12 mouse cellular contexts compared by ENCODE assay signal in the genomic region with DNA sequence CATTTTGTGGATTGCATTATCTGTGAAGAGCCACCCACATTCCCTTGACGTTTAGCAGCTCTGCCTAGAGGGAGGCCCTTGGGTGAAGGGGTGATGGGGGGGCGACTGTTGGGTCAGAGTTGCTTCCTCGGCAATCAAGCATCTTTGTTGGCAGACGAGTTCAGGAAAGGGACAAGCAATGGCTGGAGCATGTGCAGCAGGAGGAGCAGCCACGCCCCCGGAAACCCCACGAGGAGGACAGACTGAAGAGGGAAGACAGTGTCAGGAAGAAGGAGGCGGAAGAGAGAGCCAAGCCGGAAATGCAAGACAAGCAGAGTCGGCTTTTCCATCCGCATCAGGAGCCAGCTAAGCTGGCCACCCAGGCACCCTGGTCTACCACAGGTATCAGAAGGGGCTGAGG.
A peak's percentile ranks its signal among the peaks of the same experiment; 100 is the strongest.
DNase-seq lines count a peak whose midpoint lies in the region; ATAC-seq and TF ChIP-seq lines count a peak whose summit lies in the region.
"Had no signal": no experiment of that assay in that cellular context is flagged by ENCODE, and none has a peak within 500 bp of the region (broad histone marks: within the 10 kb centered on the region; RNA-seq: fewer than 3 reads in every experiment).

No protein-coding gene starts in this region.

- H3K9me3 ChIP-seq in E14TG2a.4 (ENCODE audit: low read length): no peaks in the 10 kb centered on the region
- no peaks in the 10 kb centered on the region for H3K9me3 ChIP-seq in limb, embryonic 12.5 days
- H3K9me3 ChIP-seq in forebrain, embryonic 15.5 days: no peaks in the 10 kb centered on the region
- no peaks in the 10 kb centered on the region for H3K9me3 ChIP-seq in neural tube, embryonic 15.5 days (replicated peaks)
- no peaks in the 10 kb centered on the region for H3K9me3 ChIP-seq in forebrain, embryonic 11.5 days (ENCODE audit: control insufficient read depth, low read length)
- H3K9me3 ChIP-seq: limb, embryonic 15.5 days; midbrain, embryonic 15.5 days had no signal

- H3K4me1 ChIP-seq in E14TG2a.4 (replicated peaks; ENCODE audit: low read depth, low read length): peaks cover 74% of the 10 kb centered on the region
- peaks cover 37% of the 10 kb centered on the region for H3K4me1 ChIP-seq in limb, embryonic 12.5 days (replicated peaks)
- peaks cover 27% of the 10 kb centered on the region for H3K4me1 ChIP-seq in forebrain, embryonic 15.5 days
- H3K4me1 ChIP-seq in neural tube, embryonic 15.5 days: peaks cover 18% of the 10 kb centered on the region
- H3K4me1 ChIP-seq in forebrain, embryonic 11.5 days (replicated peaks; ENCODE audit: control insufficient read depth, insufficient read depth, low read length): peaks cover 10% of the 10 kb centered on the region; the same call in 1 of the 2 replicates

- WGBS in limb, embryonic 12.5 days: 68% methylated on average over 11 of the region's 11 CpGs
- WGBS in forebrain, embryonic 15.5 days: 80% methylated on average over 11 of the region's 11 CpGs
- 49% methylated on average over 11 of the region's 11 CpGs for WGBS in neural tube, embryonic 15.5 days
- 67% methylated on average over 11 of the region's 11 CpGs for WGBS in forebrain, embryonic 11.5 days

- no peak for TF ChIP-seq CTCF in E14TG2a.4 (conservative IDR thresholded peaks at IDR 0.05; ENCODE audit: low read length)

- no peak overlapping the region for H3K9ac ChIP-seq in limb, embryonic 12.5 days (replicated peaks)
- no peak overlapping the region for H3K9ac ChIP-seq in forebrain, embryonic 15.5 days (replicated peaks)
- no peak overlapping the region for H3K9ac ChIP-seq in neural tube, embryonic 15.5 days (replicated peaks)
- H3K9ac ChIP-seq in forebrain, embryonic 11.5 days (ENCODE audit: low read length): no peak overlapping the region
- H3K9ac ChIP-seq: limb, embryonic 15.5 days; midbrain, embryonic 15.5 days had no signal

- H3K36me3 ChIP-seq in E14TG2a.4 (ENCODE audit: insufficient read depth, low read length): 0 out of 2 replicates have a peak, but pooled peaks cover 11% of the 10 kb centered on the region
- H3K36me3 ChIP-seq in limb, embryonic 12.5 days: peaks cover 53% of the 10 kb centered on the region
- peaks cover 48% of the 10 kb centered on the region for H3K36me3 ChIP-seq in forebrain, embryonic 15.5 days
- H3K36me3 ChIP-seq in neural tube, embryonic 15.5 days: peaks cover 35% of the 10 kb centered on the region
- H3K36me3 ChIP-seq in forebrain, embryonic 11.5 days (ENCODE audit: control insufficient read depth, insufficient read depth, low read length): peaks cover 2% of the 10 kb centered on the region; the same call in 1 of the 2 replicates

- peak overlapping the region; percentile 60 for H3K4me3 ChIP-seq in E14TG2a.4 (replicated peaks; ENCODE audit: low read length)
- no peak overlapping the region for H3K4me3 ChIP-seq in limb, embryonic 12.5 days (replicated peaks)
- no peak overlapping the region for H3K4me3 ChIP-seq in forebrain, embryonic 15.5 days
- no peak overlapping the region for H3K4me3 ChIP-seq in neural tube, embryonic 15.5 days (replicated peaks)
- H3K4me3 ChIP-seq in forebrain, embryonic 11.5 days (ENCODE audit: low read depth, low read length): no peak overlapping the region
- H3K4me3 ChIP-seq: limb, embryonic 15.5 days; midbrain, embryonic 15.5 days had no signal

- peak; percentile 41 for DNase-seq in adrenal gland, postnatal 10 days
- no peak for DNase-seq in adrenal gland, adult 2 months
- peak; percentile 31 for DNase-seq in kidney, adult 18-20 months
- no peak for DNase-seq in forebrain, embryonic 11.5 days (ENCODE audit: low spot score)
- DNase-seq: cerebellum, adult 11 months; right cerebral cortex, postnatal 4 days had no signal

- ATAC-seq in limb, embryonic 12.5 days (ENCODE audit: insufficient number of reproducible peaks, insufficient read depth, low FRiP score, low TSS enrichment, low read depth): no peak
- ATAC-seq in forebrain, embryonic 15.5 days (replicated peaks): no peak
- ATAC-seq in neural tube, embryonic 15.5 days (ENCODE audit: low FRiP score): no peak
- no peak for ATAC-seq in forebrain, embryonic 11.5 days (replicated peaks; ENCODE audit: low FRiP score)
- ATAC-seq: midbrain, embryonic 15.5 days had no signal

- H3K4me2 ChIP-seq in limb, embryonic 12.5 days: no peak overlapping the region
- no peak overlapping the region for H3K4me2 ChIP-seq in forebrain, embryonic 15.5 days (replicated peaks)
- H3K4me2 ChIP-seq in neural tube, embryonic 15.5 days: no peak overlapping the region
- no peak overlapping the region for H3K4me2 ChIP-seq in forebrain, embryonic 11.5 days (ENCODE audit: low read depth, low read length, severe bottlenecking)
- H3K4me2 ChIP-seq: limb, embryonic 15.5 days; midbrain, embryonic 15.5 days had no signal

- H3K27me3 ChIP-seq in E14TG2a.4 (ENCODE audit: insufficient read depth, low read length): no peaks in the 10 kb centered on the region
- H3K27me3 ChIP-seq in limb, embryonic 12.5 days: no peaks in the 10 kb centered on the region
- no peaks in the 10 kb centered on the region for H3K27me3 ChIP-seq in forebrain, embryonic 15.5 days
- H3K27me3 ChIP-seq in neural tube, embryonic 15.5 days (replicated peaks): no peaks in the 10 kb centered on the region
- no peaks in the 10 kb centered on the region for H3K27me3 ChIP-seq in forebrain, embryonic 11.5 days (ENCODE audit: control insufficient read depth, insufficient read depth, low read length)
- H3K27me3 ChIP-seq: limb, embryonic 15.5 days; midbrain, embryonic 15.5 days had no signal

- H3K27ac ChIP-seq in limb, embryonic 12.5 days: peak overlapping the region; percentile 24; the same call in 1 of the 2 replicates
- H3K27ac ChIP-seq in forebrain, embryonic 15.5 days (replicated peaks): no peak overlapping the region
- H3K27ac ChIP-seq in neural tube, embryonic 15.5 days (replicated peaks): no peak overlapping the region
- no peak overlapping the region for H3K27ac ChIP-seq in forebrain, embryonic 11.5 days (ENCODE audit: low read depth, low read length)
- H3K27ac ChIP-seq: limb, embryonic 15.5 days; midbrain, embryonic 15.5 days had no signal

Comparison
In these comparisons a context has a peak if more than half of its experiments do, and no peak if none do; other contexts are left out.
1. DNase-seq: peak in adrenal gland, postnatal 10 days (single experiment) and kidney, adult 18-20 months (single experiment); none in adrenal gland, adult 2 months (single experiment) and forebrain, embryonic 11.5 days (single experiment).